Mouse (Mus musculus) limb, embryonic 11.5 days (tissue): ENCODE measurements around the gene Zc3h10. TPM values are rescaled to one million over a fixed set of nuclear protein-coding genes. Genes with fewer than 3 reads are reported as not detected.
"Not testable (repeated sequence)": the region's sequence is repeated elsewhere in the genome, so short reads cannot be mapped to it uniquely, and the experiment has no call there.

Source experiments
- ATAC-seq: fragments of 200-750 bp; cut with Nextera tagmentation; 2 replicates; pipeline ENCODE4 v1.8.0; 2017; ENCODE audit warnings: low read depth; ENCODE audit not compliant: insufficient number of reproducible peaks, low FRiP score, low TSS enrichment
- DNase-seq: peaks from one replicate; pipeline ENCODE4 v3.0.0-alpha.2; 2015; ENCODE audit warnings: low spot score
- H3K27ac ChIP-seq: fragments of 300-500 bp; sonication (generic); replicated peaks from 2 replicates; pipeline ENCODE4 v1.5.1; 2014; ENCODE audit warnings: low read depth, mild to moderate bottlenecking, low read length
- H3K27me3 ChIP-seq: fragments of 300-500 bp; sonication (generic); 2 replicates; pipeline ENCODE4 v1.6.1; 2014; ENCODE audit warnings: mild to moderate bottlenecking, low read length, mixed read lengths; ENCODE audit not compliant: control insufficient read depth, insufficient read depth
- H3K36me3 ChIP-seq: fragments of 300-500 bp; sonication (generic); 2 replicates; pipeline ENCODE4 v1.6.1; 2014; ENCODE audit warnings: mild to moderate bottlenecking, low read length, moderate library complexity, mixed read lengths; ENCODE audit not compliant: control insufficient read depth, insufficient read depth
- H3K4me1 ChIP-seq: fragments of 300-500 bp; sonication (generic); 2 replicates; pipeline ENCODE4 v1.6.1; 2014; ENCODE audit warnings: low read length, mixed read lengths; ENCODE audit not compliant: control insufficient read depth, insufficient read depth
- H3K4me2 ChIP-seq: fragments of 300-500 bp; sonication (generic); 2 replicates; pipeline ENCODE4 v1.6.1; 2014; ENCODE audit warnings: low read depth, mild to moderate bottlenecking, moderate library complexity; ENCODE audit not compliant: severe bottlenecking
- H3K4me3 ChIP-seq: fragments of 300-500 bp; sonication (generic); 2 replicates; pipeline ENCODE4 v1.5.1; 2014; ENCODE audit warnings: low read depth, low read length
- H3K9ac ChIP-seq: fragments of 300-500 bp; sonication (generic); 2 replicates; pipeline ENCODE4 v1.6.1; 2014; ENCODE audit warnings: mild to moderate bottlenecking, low read length
- H3K9me3 ChIP-seq: fragments of 300-500 bp; sonication (generic); 2 replicates; pipeline ENCODE4 v1.6.1; 2016; ENCODE audit warnings: low read length; ENCODE audit not compliant: control insufficient read depth
- WGBS: fragments of 180-500 bp; shearing (Covaris S2); extraction: QIAGEN DNeasy Blood & Tissue Kit; methylation state at CpG from one replicate; pipeline ENCODE4 v1.1.7; 2014; 5-methylcytosine and 5-hydroxymethylcytosine counted together
- polyA plus RNA-seq: library from polyadenylated mRNA; unstranded; fragments of >200 nt; fragmentation: Nextera tagmentation; extraction: Ambion mirVana; gene quantifications from 2 replicates; pipeline ENCODE4 v1.2.1, GENCODE M21; 2014

Gene Zc3h10
- polyA plus RNA-seq, 1 experiment from 2014 or later = 19.4 TPM

- under 1% methylated on average over 31 of the region's 31 CpGs for WGBS
- ATAC-seq (peak; percentile 90), DNase-seq (peak; percentile 95)
- Histone ChIP-seq H3K27me3 (no peaks in the 10 kb centered on the region), H3K36me3 (peaks cover 10% of the 10 kb centered on the region), H3K27ac (peak within 1 kb of the TSS; percentile 89), H3K4me3 (peak within 1 kb of the TSS; percentile 69), H3K4me1 (0 out of 2 replicates have a peak, but pooled peaks cover 4% of the 10 kb centered on the region), H3K9ac (peak within 1 kb of the TSS; percentile 95), H3K4me2 (peak within 1 kb of the TSS; percentile 80), H3K9me3 (no peaks in the 10 kb centered on the region)
These were observed 1.5 kb upstream of the Zc3h10 start, which contains the start of gene Rpl41 for GRCm38 (mm10) chr10:128548947-128549681. Gene Rpl41, minus strand, starts transcription at chr10:128549305.

DNA sequence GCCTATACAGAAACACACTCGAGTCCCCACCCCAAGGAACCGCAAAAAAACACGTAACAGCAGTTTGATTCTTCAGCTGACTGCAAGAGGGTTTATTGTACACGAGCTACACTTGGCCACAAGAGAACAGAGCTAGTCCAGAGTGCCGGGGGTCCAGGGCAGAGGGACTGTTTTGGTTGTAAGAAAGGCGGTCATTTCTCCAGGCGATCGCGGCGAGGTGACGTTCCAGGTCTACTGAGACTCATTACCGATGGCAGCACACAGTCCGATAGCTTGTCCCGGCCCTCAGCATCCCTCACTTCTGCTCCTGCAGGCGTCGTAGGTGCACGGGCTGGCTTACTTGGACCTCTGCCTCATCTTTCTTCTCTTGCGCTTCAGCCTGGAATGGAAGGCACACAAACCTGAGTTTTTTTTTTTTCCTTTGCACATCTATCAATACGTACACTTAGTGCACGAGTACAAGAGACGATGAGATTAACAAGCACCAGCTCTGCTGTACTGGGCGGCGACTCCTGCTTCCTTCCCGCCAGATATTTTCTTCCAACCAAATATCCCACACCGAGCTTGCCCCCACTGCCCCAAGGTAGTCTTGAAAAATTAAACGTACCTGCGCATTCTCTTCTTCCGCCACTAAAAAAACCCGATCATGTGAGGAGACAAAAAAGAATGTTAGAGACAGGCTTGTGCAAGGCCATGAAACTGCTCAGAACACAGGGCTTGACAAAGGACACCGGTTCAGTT is 647 bp upstream of the Zc3h10 start:
- H3K9me3 ChIP-seq, ATAC-seq, H3K4me1 ChIP-seq, DNase-seq, H3K27me3 ChIP-seq: not testable (repeated sequence)
- peak overlapping the region; percentile 95 for H3K9ac ChIP-seq
- under 1% methylated on average over 27 of the region's 30 CpGs for WGBS
- peaks cover 17% of the 10 kb centered on the region for H3K36me3 ChIP-seq
- H3K27ac ChIP-seq = peak overlapping the region; percentile 89
- H3K4me3 ChIP-seq = peak overlapping the region; percentile 69
- H3K4me2 ChIP-seq = peak overlapping the region; percentile 80

GRCm38 (mm10) chr10:128546787-128547186 is 787 bp downstream of the Zc3h10 start:
- peak overlapping the region; percentile 64; the same call in 1 of the 2 replicates for H3K9ac ChIP-seq
- 27% methylated on average over 7 of the region's 7 CpGs for WGBS
- peaks cover 20% of the 10 kb centered on the region for H3K36me3 ChIP-seq
- H3K9me3 ChIP-seq = no peaks in the 10 kb centered on the region
- H3K27ac ChIP-seq = peak overlapping the region; percentile 82
- H3K4me2 ChIP-seq = peak overlapping the region; percentile 80
- no peak for ATAC-seq
- H3K27me3 ChIP-seq = no peaks in the 10 kb centered on the region
- H3K4me3 ChIP-seq = peak overlapping the region; percentile 69
- DNase-seq = no peak
- H3K4me1 ChIP-seq = 0 out of 2 replicates have a peak, but pooled peaks cover 4% of the 10 kb centered on the region

- Histone ChIP-seq H3K9ac (no peak overlapping the region), H3K36me3 (peaks cover 20% of the 10 kb centered on the region), H3K27me3 (no peaks in the 10 kb centered on the region), H3K9me3 (no peaks in the 10 kb centered on the region), H3K27ac (no peak overlapping the region), H3K4me1 (0 out of 2 replicates have a peak, but pooled peaks cover 4% of the 10 kb centered on the region), H3K4me2 (peak overlapping the region; percentile 80), H3K4me3 (peak overlapping the region; percentile 69)
- WGBS = 15% methylated on average over 4 of the region's 4 CpGs
- peak; percentile 31 for DNase-seq
- no peak for ATAC-seq
These were observed 1.2 kb downstream of the Zc3h10 start for GRCm38 (mm10) chr10:128546361-128546760.

DNA sequence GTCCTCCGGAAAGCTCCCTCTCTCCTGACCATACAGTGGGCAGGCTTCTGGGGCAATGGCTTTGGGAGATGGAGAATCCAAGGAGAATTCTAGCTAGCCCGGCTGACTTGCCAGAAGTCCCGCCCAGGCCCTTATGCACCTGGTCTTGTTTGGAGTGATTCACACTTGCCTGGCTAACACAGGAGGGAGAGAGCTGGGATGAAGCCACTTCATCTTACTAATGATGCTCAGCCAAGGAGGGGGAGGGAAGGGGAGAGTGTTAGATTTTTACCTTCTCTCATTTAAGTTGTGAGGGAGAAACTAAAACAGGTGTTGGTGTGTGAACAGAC is 2.0 kb downstream of the Zc3h10 start:
- ATAC-seq (no peak), DNase-seq (no peak)
- 88% methylated on average over 3 of the region's 3 CpGs for WGBS
- Histone ChIP-seq H3K4me1 (0 out of 2 replicates have a peak, but pooled peaks cover 4% of the 10 kb centered on the region), H3K27me3 (no peaks in the 10 kb centered on the region), H3K36me3 (peaks cover 20% of the 10 kb centered on the region), H3K27ac (no peak overlapping the region), H3K4me3 (no peak overlapping the region), H3K9me3 (no peaks in the 10 kb centered on the region), H3K9ac (no peak overlapping the region), H3K4me2 (no peak overlapping the region)

- DNase-seq (no peak), ATAC-seq (no peak)
- Histone ChIP-seq H3K4me2 (no peak overlapping the region), H3K4me1 (0 out of 2 replicates have a peak, but pooled peaks cover 4% of the 10 kb centered on the region), H3K4me3 (no peak overlapping the region), H3K9me3 (no peaks in the 10 kb centered on the region), H3K9ac (no peak overlapping the region), H3K27me3 (no peaks in the 10 kb centered on the region), H3K36me3 (peaks cover 20% of the 10 kb centered on the region), H3K27ac (no peak overlapping the region)
- 92% methylated on average over 37 of the region's 37 CpGs for WGBS
These were observed 2.7 kb downstream of the Zc3h10 start for GRCm38 (mm10) chr10:128544674-128545569.

DNA sequence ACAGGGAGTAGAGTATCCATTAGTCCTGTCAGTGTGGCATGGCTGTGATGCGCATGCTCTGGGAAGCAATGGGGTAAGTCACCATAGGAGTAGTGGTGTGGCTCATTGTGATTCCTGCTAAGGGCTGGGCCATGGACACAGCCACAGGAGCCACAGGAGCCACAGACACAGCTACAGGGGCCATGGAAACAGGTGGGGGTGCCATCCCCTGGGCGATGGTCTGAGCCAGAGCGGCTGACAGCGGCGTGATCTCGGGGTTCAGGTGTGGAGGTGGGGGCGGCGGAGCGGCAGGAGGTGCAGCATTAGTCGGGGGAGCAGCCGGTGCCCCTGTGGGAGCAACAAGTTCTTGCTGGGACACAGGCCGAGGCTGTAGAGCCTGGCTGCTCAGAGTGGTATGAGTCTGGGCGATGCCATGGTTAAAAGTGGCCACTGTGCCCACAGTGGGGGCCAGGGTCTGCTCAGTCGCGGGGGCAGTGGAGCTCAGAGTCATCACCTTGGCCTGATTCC is 3.4 kb downstream of the Zc3h10 start:
- Histone ChIP-seq H3K27me3 (no peaks in the 10 kb centered on the region), H3K36me3 (peaks cover 20% of the 10 kb centered on the region), H3K4me1 (0 out of 2 replicates have a peak, but pooled peaks cover 4% of the 10 kb centered on the region), H3K27ac (no peak overlapping the region), H3K9ac (no peak overlapping the region), H3K4me3 (no peak overlapping the region), H3K9me3 (no peaks in the 10 kb centered on the region), H3K4me2 (no peak overlapping the region)
- DNase-seq (no peak), ATAC-seq (no peak)
- WGBS = 98% methylated on average over 15 of the region's 15 CpGs

- no peak for DNase-seq
- H3K27ac ChIP-seq = no peak overlapping the region
- no peaks in the 10 kb centered on the region for H3K9me3 ChIP-seq
- no peaks in the 10 kb centered on the region for H3K27me3 ChIP-seq
- WGBS = 70% methylated on average over 2 of the region's 2 CpGs
- ATAC-seq = no peak
- 0 out of 2 replicates have a peak, but pooled peaks cover 4% of the 10 kb centered on the region for H3K4me1 ChIP-seq
- H3K4me2 ChIP-seq = no peak overlapping the region
- H3K4me3 ChIP-seq = no peak overlapping the region
- no peak overlapping the region for H3K9ac ChIP-seq
- peaks cover 20% of the 10 kb centered on the region for H3K36me3 ChIP-seq
These were observed 4.5 kb downstream of the Zc3h10 start for GRCm38 (mm10) chr10:128543100-128543499.
